Mouse (Mus musculus) thymus, adult 2 months (tissue): Measurements from ENCODE around the gene Grin2c.

Experiments
- CTCF ChIP-seq: fragments of 200-500 bp; IDR thresholded peaks from 2 replicates; pipeline ENCODE4 v1.5.1; 2012; ENCODE audit warnings: mild to moderate bottlenecking, control low read depth, low read length, moderate library complexity, borderline replicate concordance; ENCODE audit not compliant: control insufficient read depth, poor library complexity, insufficient read depth; ENCODE audit errors: extremely low read depth
- POLR2A ChIP-seq: fragments of 200-500 bp; IDR thresholded peaks from 2 replicates; pipeline ENCODE4 v1.6.1; 2012; ENCODE audit warnings: mild to moderate bottlenecking, low read length, control low read depth, moderate library complexity; ENCODE audit not compliant: control insufficient read depth, poor library complexity, insufficient read depth; ENCODE audit errors: extremely low read depth

- no peak for TF ChIP-seq CTCF
- no peak for TF ChIP-seq POLR2A
Measured at GRCm38 (mm10) chr11:115200520-115200919, 66.5 kb downstream of the Grin2c start.
